Mouse (Mus musculus) frontal cortex, postnatal 25 days (tissue): ENCODE measurements around the gene Coq8b.
"Not testable (repeated sequence)": the region's sequence is repeated elsewhere in the genome, so short reads cannot be mapped to it uniquely, and the experiment has no call there.

Experiments used
- DNase-seq, 2 experiments: peaks; one replicate each; pipeline ENCODE4 v3.0.0; 2022; ENCODE audit warnings: low spot score in 2 of 2

Coq8b gene

GRCm38 (mm10) chr7:27228865-27229264 is 4.0 kb upstream of the Coq8b start:
- no peak for DNase-seq

GRCm38 (mm10) chr7:27230781-27231180 is 2.0 kb upstream of the Coq8b start:
- no peak for DNase-seq

- peak; percentile 60 to 62 for DNase-seq
Observed at GRCm38 (mm10) chr7:27231693-27232331, 1.0 kb upstream of the Coq8b start.

- DNase-seq, result no peak
Observed at GRCm38 (mm10) chr7:27233300-27233699, 477 bp downstream of the Coq8b start.

- DNase-seq, result no peak
Observed at GRCm38 (mm10) chr7:27235726-27236125, 2.9 kb downstream of the Coq8b start.

- no peak for DNase-seq
Observed at GRCm38 (mm10) chr7:27237527-27237926, 4.7 kb downstream of the Coq8b start.

- no peak for DNase-seq
Observed at GRCm38 (mm10) chr7:27238568-27238967, 5.7 kb downstream of the Coq8b start.

GRCm38 (mm10) chr7:27243211-27243610 is 10.4 kb downstream of the Coq8b start:
- no peak for DNase-seq

- DNase-seq, result not testable (repeated sequence)
Observed at GRCm38 (mm10) chr7:27244088-27244487, 11.3 kb downstream of the Coq8b start.

GRCm38 (mm10) chr7:27249146-27249545 is 16.3 kb downstream of the Coq8b start:
- no peak for DNase-seq

GRCm38 (mm10) chr7:27249928-27250327 is 17.1 kb downstream of the Coq8b start:
- no peak for DNase-seq

- no peak for DNase-seq
Observed at GRCm38 (mm10) chr7:27251946-27252345, 19.1 kb downstream of the Coq8b start.

GRCm38 (mm10) chr7:27255721-27256120 is 22.9 kb downstream of the Coq8b start:
- DNase-seq, result no peak

- peak; percentile 56 to 73 for DNase-seq
Observed at GRCm38 (mm10) chr7:27257046-27257851, 24.4 kb downstream of the Coq8b start.

- DNase-seq, result no peak
Observed at GRCm38 (mm10) chr7:27257852-27258204, 25.0 kb downstream of the Coq8b start.

- peak; percentile 81 to 83 for DNase-seq
Observed at GRCm38 (mm10) chr7:27258205-27258899, 25.5 kb downstream of the Coq8b start, which contains the start of gene Numbl. Gene Numbl, plus strand, starts transcription at chr7:27258433.

- DNase-seq, result no peak
Observed at GRCm38 (mm10) chr7:27259271-27259721, 26.5 kb downstream of the Coq8b start.

GRCm38 (mm10) chr7:27259771-27260170 is 26.9 kb downstream of the Coq8b start:
- DNase-seq, result no peak

- DNase-seq, result no peak
Observed at GRCm38 (mm10) chr7:27260856-27261255, 28.0 kb downstream of the Coq8b start.

- DNase-seq, result no peak
Observed at GRCm38 (mm10) chr7:27261888-27262287, 29.1 kb downstream of the Coq8b start.

GRCm38 (mm10) chr7:27264761-27265160 is 31.9 kb downstream of the Coq8b start:
- DNase-seq, result no peak

GRCm38 (mm10) chr7:27266515-27267128 is 33.8 kb downstream of the Coq8b start:
- DNase-seq, result peak; percentile 54 to 66
